Mouse (Mus musculus) liver, postnatal 0 days (tissue): Measurements from ENCODE around the gene H2afv. TPM values are rescaled to one million over a fixed set of nuclear protein-coding genes. Genes with fewer than 3 reads are reported as not detected.

Experiments
- ATAC-seq: fragments of 200-750 bp; cut with Nextera tagmentation; 2 replicates; pipeline ENCODE4 v1.8.0; 2017; ENCODE audit warnings: mild to moderate bottlenecking, moderate library complexity
- DNase-seq: peaks from one replicate; pipeline ENCODE4 v3.0.0-alpha.2; 2016
- H3K27ac ChIP-seq: fragments of 300-500 bp; sonication (generic); 2 replicates; pipeline ENCODE4 v1.5.1; 2014; ENCODE audit warnings: antibody characterized with exemption, moderate library complexity, mild to moderate bottlenecking, low read depth
- H3K27me3 ChIP-seq: fragments of 300-500 bp; sonication (generic); 2 replicates; pipeline ENCODE4 v1.6.1; 2014; ENCODE audit warnings: low read length, control low read depth, mixed read lengths; ENCODE audit not compliant: insufficient read depth
- H3K36me3 ChIP-seq: fragments of 300-500 bp; sonication (generic); replicated peaks from 2 replicates; pipeline ENCODE4 v1.6.1; 2014; ENCODE audit warnings: mild to moderate bottlenecking, control low read depth, low read length, moderate library complexity, mixed read lengths; ENCODE audit not compliant: insufficient read depth
- H3K4me1 ChIP-seq: fragments of 300-500 bp; sonication (generic); 2 replicates; pipeline ENCODE4 v1.6.1; 2014; ENCODE audit warnings: antibody characterized with exemption, mild to moderate bottlenecking, control low read depth; ENCODE audit not compliant: insufficient read depth
- H3K4me2 ChIP-seq: fragments of 300-500 bp; sonication (generic); 2 replicates; pipeline ENCODE4 v1.6.1; 2014; ENCODE audit warnings: low read depth, mild to moderate bottlenecking, low read length, moderate library complexity, mixed read lengths
- H3K4me3 ChIP-seq: fragments of 300-500 bp; sonication (generic); 2 replicates; pipeline ENCODE4 v1.5.1; 2014; ENCODE audit warnings: low read depth, low read length
- H3K9ac ChIP-seq: fragments of 300-500 bp; sonication (generic); replicated peaks from 2 replicates; pipeline ENCODE4 v1.6.1; 2014; ENCODE audit warnings: mild to moderate bottlenecking, moderate library complexity
- H3K9me3 ChIP-seq: fragments of 300-500 bp; sonication (generic); 2 replicates; pipeline ENCODE4 v1.6.1; 2016; ENCODE audit warnings: mild to moderate bottlenecking, control low read depth, low read length, mixed read lengths
- CTCF ChIP-seq: sonication (generic); IDR thresholded peaks from 2 replicates; pipeline ENCODE4 v1.5.1; 2016; ENCODE audit warnings: antibody characterized with exemption, low read depth
- EP300 ChIP-seq: IDR thresholded peaks from 2 replicates; pipeline ENCODE4 v1.6.1; 2016; ENCODE audit warnings: antibody characterized with exemption, low read depth, mild to moderate bottlenecking
- WGBS: fragments of 180-500 bp; shearing (Covaris S2); extraction: QIAGEN DNeasy Blood & Tissue Kit; methylation state at CpG from one replicate; pipeline ENCODE4 v1.1.7; 2014; ENCODE audit not compliant: insufficient replicate concordance; 5-methylcytosine and 5-hydroxymethylcytosine counted together
- polyA plus RNA-seq: library from polyadenylated mRNA; unstranded; fragments of >200 nt; fragmentation: Nextera tagmentation; extraction: Ambion mirVana; gene quantifications from 2 replicates; pipeline ENCODE4 v1.2.1, GENCODE M21; 2015

The H2afv gene
- polyA plus RNA-seq, 1 experiment from 2014 or later, result 135 TPM

DNA sequence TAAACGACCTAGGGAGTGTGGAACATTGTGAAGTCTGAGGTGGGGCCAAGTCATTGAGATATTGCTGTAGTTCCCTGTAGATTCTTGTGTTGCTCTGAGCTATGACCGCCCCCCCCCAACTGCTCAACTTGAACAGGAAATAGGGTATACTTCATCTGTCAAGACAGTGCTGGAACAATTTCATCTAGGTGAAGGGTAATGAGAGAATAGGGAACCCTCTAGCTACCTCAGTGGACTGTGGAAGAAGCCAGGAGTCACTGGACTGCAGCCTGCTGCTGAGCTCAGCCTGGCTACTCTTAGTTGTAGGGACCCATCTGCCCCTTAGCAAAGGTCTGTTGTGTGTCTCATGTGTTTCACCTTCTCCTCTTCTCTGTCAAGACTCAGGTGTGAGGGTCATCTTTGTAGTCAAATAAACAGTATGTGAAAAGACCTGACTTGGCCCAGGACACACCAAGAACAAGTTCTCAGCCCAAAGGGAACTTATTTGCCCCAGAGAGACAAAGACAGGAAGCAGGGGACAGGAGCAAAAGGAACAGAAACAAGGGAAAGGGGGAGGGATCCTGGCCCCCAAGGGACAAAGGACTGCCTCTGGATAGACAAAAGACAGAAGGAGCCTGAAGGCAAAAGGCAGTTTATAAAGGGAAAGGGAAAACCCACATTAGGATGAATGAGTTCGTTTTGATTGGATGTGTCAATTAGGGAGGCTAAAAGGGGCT, 40.2 kb upstream of the H2afv start:
- Histone ChIP-seq H3K4me1 (peaks cover 6% of the 10 kb centered on the region; the same call in 1 of the 2 replicates), H3K9me3 (no peaks in the 10 kb centered on the region), H3K9ac (no peak overlapping the region), H3K27ac (no peak overlapping the region), H3K4me3 (no peak overlapping the region), H3K27me3 (no peaks in the 10 kb centered on the region), H3K4me2 (no peak overlapping the region), H3K36me3 (no peaks in the 10 kb centered on the region)
- no peak for DNase-seq
- TF ChIP-seq CTCF (no peak), EP300 (no peak)
- ATAC-seq, result no peak
- WGBS, result 35% methylated on average over 3 of the region's 3 CpGs

DNA sequence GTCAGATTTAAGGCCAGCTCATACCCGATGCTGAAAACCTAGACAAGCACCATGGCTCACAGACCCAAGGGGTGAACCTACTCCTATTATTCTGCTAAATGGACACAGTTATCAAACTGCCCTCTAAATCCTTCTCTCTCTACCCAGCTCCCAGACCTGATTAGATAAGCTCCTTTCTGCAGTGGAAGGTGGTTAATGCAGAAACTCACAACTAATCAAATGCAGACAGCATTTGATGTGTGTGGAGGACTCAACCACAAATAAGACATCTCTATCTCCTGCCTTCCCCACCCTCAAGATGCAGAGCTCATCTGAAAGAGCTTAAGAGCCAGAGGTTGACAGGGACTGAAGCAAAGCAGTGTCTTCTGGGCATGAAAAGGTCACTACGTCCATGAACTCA, 38.9 kb upstream of the H2afv start:
- no peak for DNase-seq
- H3K4me1 ChIP-seq, result peaks cover 13% of the 10 kb centered on the region
- no peaks in the 10 kb centered on the region for H3K36me3 ChIP-seq
- TF ChIP-seq EP300, result no peak
- TF ChIP-seq CTCF, result no peak
- H3K4me2 ChIP-seq, result no peak overlapping the region
- no peak overlapping the region for H3K4me3 ChIP-seq
- no peak for ATAC-seq
- H3K27me3 ChIP-seq, result no peaks in the 10 kb centered on the region
- no peak overlapping the region for H3K9ac ChIP-seq
- no peak overlapping the region for H3K27ac ChIP-seq
- H3K9me3 ChIP-seq, result no peaks in the 10 kb centered on the region
- 75% methylated on average over 2 of the region's 2 CpGs for WGBS

DNA sequence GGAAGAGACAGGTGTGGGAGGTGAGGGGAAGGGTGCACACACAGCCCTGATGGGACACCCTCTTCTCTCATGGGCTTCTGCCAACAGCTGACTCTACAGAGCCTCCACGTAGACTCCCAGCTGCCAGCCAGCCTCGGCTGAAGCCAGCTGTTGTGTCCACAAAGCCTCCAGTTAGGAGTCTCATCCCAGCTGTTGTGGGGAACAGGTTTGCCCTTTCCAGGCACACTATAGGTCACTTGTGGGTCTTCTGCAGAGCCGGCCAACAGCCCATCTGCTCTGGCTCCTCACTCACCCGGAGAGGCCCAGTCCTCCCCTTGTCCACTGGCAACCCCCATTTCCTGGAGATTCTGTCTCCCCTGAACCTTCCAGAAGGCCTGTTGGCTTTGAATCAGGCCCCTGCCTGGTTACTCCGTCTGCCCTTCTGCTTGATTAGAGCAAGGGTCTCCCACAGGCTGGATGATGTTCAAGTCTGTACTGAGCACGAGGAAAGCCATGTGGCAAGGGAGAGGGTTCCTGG, 37.5 kb upstream of the H2afv start:
- Histone ChIP-seq H3K27me3 (no peaks in the 10 kb centered on the region), H3K36me3 (no peaks in the 10 kb centered on the region), H3K27ac (no peak overlapping the region), H3K4me2 (no peak overlapping the region), H3K9ac (no peak overlapping the region), H3K4me1 (peaks cover 16% of the 10 kb centered on the region), H3K9me3 (no peaks in the 10 kb centered on the region), H3K4me3 (no peak overlapping the region)
- TF ChIP-seq EP300 (no peak), CTCF (no peak)
- 68% methylated on average over 6 of the region's 6 CpGs for WGBS
- ATAC-seq, result no peak
- no peak for DNase-seq

DNA sequence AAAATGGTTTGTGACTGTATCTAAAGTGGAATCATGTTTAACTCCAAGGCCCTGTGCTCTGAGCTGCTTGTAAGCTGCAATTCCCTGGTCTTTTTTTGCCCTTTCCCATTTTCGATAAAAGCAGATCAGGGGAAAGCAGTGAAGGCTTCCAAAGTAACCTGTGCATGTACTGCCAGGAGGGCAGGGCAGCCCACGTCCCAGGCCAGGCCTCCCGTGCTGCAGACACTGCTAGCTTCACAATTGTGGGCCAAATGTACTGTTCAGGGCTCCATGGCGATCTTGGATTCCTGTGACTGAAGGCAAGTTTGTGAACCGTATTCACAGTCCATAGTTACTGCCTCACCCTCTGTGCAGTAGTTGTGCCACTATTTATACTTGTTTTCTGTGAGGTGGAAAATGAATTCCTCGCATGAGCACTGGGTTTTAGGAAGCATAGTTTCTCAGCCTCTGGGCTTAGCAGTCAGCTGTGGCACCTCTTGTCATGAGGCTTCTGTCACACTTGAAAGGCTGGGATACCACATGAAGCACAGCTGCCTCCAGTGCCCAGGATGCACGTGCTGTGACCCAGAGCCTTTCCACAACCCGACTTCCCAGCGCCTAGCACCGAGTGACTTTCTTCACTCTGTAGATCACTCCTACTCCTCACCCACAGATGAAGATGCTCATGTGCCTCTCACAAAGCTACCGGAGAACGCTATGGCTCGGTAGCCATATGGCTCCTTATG, 36.6 kb upstream of the H2afv start:
- no peak overlapping the region for H3K4me3 ChIP-seq
- H3K4me1 ChIP-seq, result peaks cover 16% of the 10 kb centered on the region
- H3K27ac ChIP-seq, result no peak overlapping the region
- DNase-seq (no peak), ATAC-seq (no peak)
- no peaks in the 10 kb centered on the region for H3K36me3 ChIP-seq
- H3K27me3 ChIP-seq, result no peaks in the 10 kb centered on the region
- 77% methylated on average over 13 of the region's 13 CpGs for WGBS
- TF ChIP-seq EP300 (no peak), CTCF (no peak)
- H3K4me2 ChIP-seq, result no peak overlapping the region
- H3K9me3 ChIP-seq, result no peaks in the 10 kb centered on the region
- H3K9ac ChIP-seq, result no peak overlapping the region

DNA sequence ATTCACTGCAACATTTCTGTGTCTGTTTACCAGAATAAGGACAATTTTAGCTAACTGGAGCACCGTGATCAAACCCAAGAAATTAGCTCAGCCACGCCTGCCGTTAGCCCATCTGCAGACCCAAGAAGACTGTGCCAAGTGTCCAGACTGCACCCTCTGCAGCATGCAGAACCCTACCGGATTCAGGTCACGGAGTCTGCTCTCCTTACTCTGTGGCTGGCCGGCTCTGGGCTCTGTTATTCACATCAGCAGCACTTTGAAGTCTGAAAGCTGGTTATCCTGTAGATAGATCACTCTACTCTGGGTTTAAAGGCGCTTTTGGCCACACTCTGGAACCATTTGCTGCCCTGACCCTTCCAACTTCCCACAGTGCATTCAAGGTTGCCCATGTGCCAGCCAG, 35.9 kb upstream of the H2afv start:
- Histone ChIP-seq H3K4me1 (peaks cover 14% of the 10 kb centered on the region), H3K9me3 (no peaks in the 10 kb centered on the region), H3K27me3 (no peaks in the 10 kb centered on the region), H3K36me3 (no peaks in the 10 kb centered on the region), H3K27ac (no peak overlapping the region), H3K4me3 (no peak overlapping the region), H3K4me2 (no peak overlapping the region), H3K9ac (no peak overlapping the region)
- TF ChIP-seq EP300 (no peak), CTCF (no peak)
- ATAC-seq (no peak), DNase-seq (no peak)
- 72% methylated on average over 7 of the region's 7 CpGs for WGBS

DNA sequence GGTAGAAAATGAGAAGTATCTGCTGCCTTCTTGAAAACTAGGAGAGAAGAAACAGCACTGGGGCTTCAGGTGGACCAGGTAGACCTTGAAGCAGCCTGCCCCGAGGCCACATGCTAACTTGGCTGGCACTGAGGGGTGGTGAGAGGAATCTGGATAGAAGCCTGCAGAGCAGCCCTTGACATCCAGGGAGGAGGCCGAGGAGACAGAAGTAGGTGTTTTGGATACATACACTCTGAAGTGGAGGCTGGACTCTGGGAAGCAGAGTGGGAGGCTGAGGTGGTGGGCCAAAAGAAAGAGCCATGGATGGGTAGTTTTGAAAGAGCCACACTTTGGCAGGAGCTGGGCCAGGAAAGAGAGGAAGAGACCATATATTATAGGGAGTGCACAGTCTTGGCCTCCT, 35.0 kb upstream of the H2afv start:
- TF ChIP-seq EP300 (no peak), CTCF (no peak)
- WGBS, result 85% methylated on average over 2 of the region's 2 CpGs
- H3K36me3 ChIP-seq, result no peaks in the 10 kb centered on the region
- no peak overlapping the region for H3K4me3 ChIP-seq
- H3K4me1 ChIP-seq, result peaks cover 15% of the 10 kb centered on the region
- H3K9ac ChIP-seq, result no peak overlapping the region
- no peak overlapping the region for H3K27ac ChIP-seq
- H3K27me3 ChIP-seq, result no peaks in the 10 kb centered on the region
- DNase-seq (no peak), ATAC-seq (no peak)
- H3K4me2 ChIP-seq, result no peak overlapping the region
- no peaks in the 10 kb centered on the region for H3K9me3 ChIP-seq
